Mouse (Mus musculus): ENCODE results near the gene Col20a1. TPM values are rescaled to one million over a fixed set of nuclear protein-coding genes. Genes with fewer than 3 reads are reported as not detected.
A peak's percentile ranks its signal among the peaks of the same experiment; 100 is the strongest.

Col20a1 gene
- polyA plus RNA-seq, 3 experiments from 2014 or later, result 0.78 to 0.93 TPM; not detected in 1

- ATAC-seq, result no peak
These were observed 9.1 kb downstream of the Col20a1 start for GRCm38 (mm10) chr2:180995457-180995856.

GRCm38 (mm10) chr2:180996436-180996835 is 10.1 kb downstream of the Col20a1 start:
- peak; percentile 41 for ATAC-seq

- no peak for ATAC-seq
These were observed 10.6 kb downstream of the Col20a1 start for GRCm38 (mm10) chr2:180996905-180997304.

GRCm38 (mm10) chr2:181007054-181007453 is 20.7 kb downstream of the Col20a1 start:
- ATAC-seq, result no peak

GRCm38 (mm10) chr2:181008339-181008738 is 22.0 kb downstream of the Col20a1 start:
- no peak for ATAC-seq

- no peak for ATAC-seq
These were observed 45.1 kb downstream of the Col20a1 start for GRCm38 (mm10) chr2:181031406-181031934.

- no peak for ATAC-seq
These were observed 46.1 kb downstream of the Col20a1 start for GRCm38 (mm10) chr2:181032407-181032806.

GRCm38 (mm10) chr2:181033310-181033709 is 47.0 kb downstream of the Col20a1 start:
- ATAC-seq, result no peak

GRCm38 (mm10) chr2:181035186-181035585 is 48.9 kb downstream of the Col20a1 start:
- no peak for ATAC-seq

- no peak for ATAC-seq
These were observed 50.2 kb downstream of the Col20a1 start for GRCm38 (mm10) chr2:181036561-181036960.

GRCm38 (mm10) chr2:181038644-181039355 is 52.5 kb downstream of the Col20a1 start:
- ATAC-seq, result no peak

GRCm38 (mm10) chr2:181039356-181039680 is 53.0 kb downstream of the Col20a1 start:
- ATAC-seq, result no peak

- no peak for ATAC-seq
These were observed 55.6 kb downstream of the Col20a1 start for GRCm38 (mm10) chr2:181041941-181042340.

- ATAC-seq, result no peak
These were observed 56.0 kb downstream of the Col20a1 start for GRCm38 (mm10) chr2:181042376-181042775.

GRCm38 (mm10) chr2:181043437-181043836 is 57.1 kb downstream of the Col20a1 start, which contains the start of gene Chrna4:
Gene Chrna4 (minus strand): TSS chr2:181043546.
- ATAC-seq, result no peak

GRCm38 (mm10) chr2:181044001-181044400 is 57.7 kb downstream of the Col20a1 start:
- ATAC-seq, result no peak

GRCm38 (mm10) chr2:181048252-181048945 is 62.1 kb downstream of the Col20a1 start:
- no peak for ATAC-seq

- ATAC-seq, result no peak
These were observed 62.7 kb downstream of the Col20a1 start for GRCm38 (mm10) chr2:181048986-181049385.

- no peak for ATAC-seq
These were observed 65.8 kb downstream of the Col20a1 start for GRCm38 (mm10) chr2:181052171-181052570.

GRCm38 (mm10) chr2:181057341-181057740 is 71.0 kb downstream of the Col20a1 start:
- ATAC-seq, result no peak

- ATAC-seq, result no peak
These were observed 71.9 kb downstream of the Col20a1 start for GRCm38 (mm10) chr2:181058193-181058592.

GRCm38 (mm10) chr2:181060127-181060526 is 73.8 kb downstream of the Col20a1 start:
- no peak for ATAC-seq

- ATAC-seq, result no peak
These were observed 79.5 kb downstream of the Col20a1 start for GRCm38 (mm10) chr2:181065827-181066226.
